Mouse (Mus musculus) midbrain, embryonic 13.5 days (tissue): Measurements from ENCODE around the gene Elovl3. TPM values are rescaled to one million over a fixed set of nuclear protein-coding genes. Genes with fewer than 3 reads are reported as not detected.

Experiments
- ATAC-seq: fragments of 200-750 bp; cut with Nextera tagmentation; 2 replicates; pipeline ENCODE4 v1.8.0; 2017; ENCODE audit warnings: mild to moderate bottlenecking, moderate TSS enrichment, moderate library complexity
- H3K27ac ChIP-seq: fragments of 300-500 bp; sonication (generic); 2 replicates; pipeline ENCODE4 v1.5.1; 2015; ENCODE audit warnings: inconsistent platforms, mild to moderate bottlenecking, moderate library complexity
- H3K27me3 ChIP-seq: fragments of 300-500 bp; sonication (generic); 2 replicates; pipeline ENCODE4 v1.6.1; 2015; ENCODE audit warnings: mild to moderate bottlenecking, inconsistent platforms
- H3K36me3 ChIP-seq: fragments of 300-500 bp; sonication (generic); 2 replicates; pipeline ENCODE4 v1.6.1; 2015; ENCODE audit warnings: mild to moderate bottlenecking, inconsistent platforms
- H3K4me1 ChIP-seq: fragments of 300-500 bp; sonication (generic); replicated peaks from 2 replicates; pipeline ENCODE4 v1.6.1; 2015; ENCODE audit warnings: inconsistent platforms
- H3K4me2 ChIP-seq: fragments of 300-500 bp; sonication (generic); replicated peaks from 2 replicates; pipeline ENCODE4 v1.6.1; 2015; ENCODE audit warnings: moderate library complexity, mild to moderate bottlenecking, inconsistent platforms
- H3K4me3 ChIP-seq: fragments of 300-500 bp; sonication (generic); replicated peaks from 2 replicates; pipeline ENCODE4 v1.5.1; 2015; ENCODE audit warnings: mild to moderate bottlenecking, inconsistent platforms
- H3K9ac ChIP-seq: fragments of 300-500 bp; sonication (generic); replicated peaks from 2 replicates; pipeline ENCODE4 v1.6.1; 2015; ENCODE audit warnings: mild to moderate bottlenecking, inconsistent platforms
- H3K9me3 ChIP-seq: fragments of 300-500 bp; sonication (generic); 2 replicates; pipeline ENCODE4 v1.6.1; 2016; ENCODE audit warnings: mild to moderate bottlenecking, inconsistent platforms
- WGBS: fragments of 180-500 bp; shearing (Covaris S2); methylation state at CpG from one replicate; pipeline ENCODE4 v1.1.7; 2015; 5-methylcytosine and 5-hydroxymethylcytosine counted together
- polyA plus RNA-seq: library from polyadenylated mRNA; unstranded; fragments of >200 nt; fragmentation: Nextera tagmentation; extraction: Ambion mirVana; gene quantifications from 2 replicates; pipeline ENCODE4 v1.2.1, GENCODE M21; 2015

The Elovl3 gene
- polyA plus RNA-seq, 1 experiment from 2014 or later, result 1.1 TPM

DNA sequence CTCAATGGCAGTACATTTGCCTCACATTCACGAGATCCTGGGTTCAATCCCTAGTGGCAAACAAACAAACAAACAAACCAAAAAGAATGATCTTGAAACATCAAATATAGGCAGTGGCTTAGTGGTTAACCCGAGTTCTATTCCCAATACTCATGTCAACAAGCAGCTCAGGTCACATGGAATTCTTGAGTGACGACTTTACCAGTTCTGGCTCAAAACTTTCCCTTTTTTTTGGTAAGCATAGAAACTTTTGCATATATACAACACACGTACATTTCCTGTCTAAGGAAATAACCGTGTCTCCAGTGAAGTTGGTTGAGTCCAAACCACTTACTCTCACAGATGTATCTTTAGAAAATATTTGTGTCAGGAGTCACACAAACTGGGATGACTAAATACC is 40.8 kb downstream of the Elovl3 start:
- no peaks in the 10 kb centered on the region for H3K4me1 ChIP-seq
- no peaks in the 10 kb centered on the region for H3K9me3 ChIP-seq
- no peak overlapping the region for H3K4me2 ChIP-seq
- peaks cover 30% of the 10 kb centered on the region for H3K36me3 ChIP-seq
- no peak overlapping the region for H3K27ac ChIP-seq
- no peaks in the 10 kb centered on the region for H3K27me3 ChIP-seq
- no peak for ATAC-seq
- no peak overlapping the region for H3K4me3 ChIP-seq
- no peak overlapping the region for H3K9ac ChIP-seq
- WGBS, result 86% methylated on average over 5 of the region's 5 CpGs

DNA sequence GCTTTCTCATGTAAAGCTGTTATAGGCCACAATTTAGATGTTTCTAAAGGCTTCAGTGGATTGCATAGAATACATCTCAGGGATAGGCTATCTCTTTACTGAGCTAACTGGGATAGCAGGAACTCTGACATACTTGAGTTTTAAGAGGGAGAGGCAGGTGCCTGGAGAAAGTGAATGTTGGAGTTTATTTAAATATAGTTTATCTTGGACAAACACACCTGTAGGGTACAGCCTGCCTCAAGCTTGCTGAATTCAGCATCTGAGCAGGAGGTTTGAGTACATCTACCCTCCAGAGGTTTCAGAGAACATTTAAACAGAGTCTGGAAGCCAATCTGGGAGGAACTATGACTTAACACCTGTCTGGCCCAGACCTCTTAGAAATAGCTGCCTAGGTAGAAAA is 43.5 kb downstream of the Elovl3 start:
- Histone ChIP-seq H3K36me3 (peaks cover 30% of the 10 kb centered on the region), H3K27me3 (no peaks in the 10 kb centered on the region), H3K4me1 (peaks cover 7% of the 10 kb centered on the region), H3K9ac (no peak overlapping the region), H3K4me3 (no peak overlapping the region), H3K4me2 (no peak overlapping the region), H3K9me3 (no peaks in the 10 kb centered on the region), H3K27ac (no peak overlapping the region)
- ATAC-seq, result no peak

DNA sequence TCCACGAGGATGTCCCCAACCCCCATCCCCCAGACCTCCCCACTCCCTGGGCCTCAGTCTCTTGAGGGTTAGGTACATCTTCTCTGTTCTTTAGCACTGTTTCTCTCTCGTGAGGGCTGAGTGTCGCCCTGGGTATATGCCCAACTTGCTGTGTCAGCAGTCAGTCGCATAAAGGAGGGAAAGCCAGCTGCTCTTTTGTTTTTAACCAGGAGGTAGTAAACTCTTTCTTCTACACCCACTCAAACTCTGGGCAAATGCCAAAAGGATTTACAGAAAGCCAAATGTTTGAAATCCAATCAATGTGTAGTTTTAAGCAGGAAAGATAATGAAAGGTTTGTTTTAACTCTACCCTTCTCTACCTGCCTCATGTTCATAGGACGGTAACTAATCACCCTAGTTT is 45.3 kb downstream of the Elovl3 start:
- no peak for ATAC-seq
- Histone ChIP-seq H3K36me3 (peaks cover 15% of the 10 kb centered on the region), H3K27me3 (no peaks in the 10 kb centered on the region), H3K9ac (no peak overlapping the region), H3K9me3 (no peaks in the 10 kb centered on the region), H3K4me3 (no peak overlapping the region), H3K4me2 (no peak overlapping the region), H3K27ac (no peak overlapping the region), H3K4me1 (peaks cover 7% of the 10 kb centered on the region)
- 60% methylated on average over 5 of the region's 5 CpGs for WGBS

DNA sequence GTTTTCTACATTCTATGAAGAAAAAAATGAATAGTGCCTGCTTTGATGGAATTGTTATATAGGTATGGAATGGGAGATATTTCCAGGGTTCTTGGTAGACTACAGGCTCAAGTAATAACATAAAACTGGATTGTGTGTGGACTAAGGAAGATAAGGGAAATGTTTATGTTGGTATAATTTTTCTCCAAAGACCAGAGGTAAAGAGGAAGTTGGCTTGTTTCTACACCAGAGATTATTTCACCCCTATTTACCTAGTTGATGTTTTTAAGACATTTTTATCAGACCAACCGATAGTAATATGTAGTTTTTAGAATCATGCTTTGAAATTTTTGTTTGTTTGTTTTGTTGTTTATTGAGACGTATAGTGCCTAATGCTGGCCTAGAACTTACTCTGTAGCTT is 48.6 kb downstream of the Elovl3 start:
- Histone ChIP-seq H3K4me3 (no peak overlapping the region), H3K9me3 (no peaks in the 10 kb centered on the region), H3K36me3 (peaks cover 9% of the 10 kb centered on the region), H3K4me1 (peaks cover 7% of the 10 kb centered on the region), H3K4me2 (no peak overlapping the region), H3K9ac (no peak overlapping the region), H3K27ac (no peak overlapping the region), H3K27me3 (no peaks in the 10 kb centered on the region)
- ATAC-seq, result no peak
- WGBS, result 97% methylated on average over 2 of the region's 2 CpGs

GRCm38 (mm10) chr19:46182241-46182640 is 50.5 kb downstream of the Elovl3 start:
- Histone ChIP-seq H3K9me3 (no peaks in the 10 kb centered on the region), H3K27ac (no peak overlapping the region), H3K4me1 (peaks cover 7% of the 10 kb centered on the region), H3K4me3 (no peak overlapping the region), H3K36me3 (peaks cover 9% of the 10 kb centered on the region), H3K4me2 (no peak overlapping the region), H3K9ac (no peak overlapping the region), H3K27me3 (no peaks in the 10 kb centered on the region)
- 91% methylated on average over 3 of the region's 3 CpGs for WGBS
- ATAC-seq, result no peak

Other genes with a start within 250 kb of the Elovl3 start
- 22.1 and 23.4 TPM in 2 replicates for gene Armh3, start 133.4 kb upstream of the Elovl3 start, polyA plus RNA-seq
- gene Hps6, start 128.4 kb upstream of the Elovl3 start, polyA plus RNA-seq, result 2.0 TPM in 2 replicates
- gene Pprc1, start 87.0 kb upstream of the Elovl3 start, polyA plus RNA-seq, result 20.5 and 21.8 TPM in 2 replicates
- 121 and 140 TPM in 2 replicates for gene Ldb1, start 86.7 kb upstream of the Elovl3 start, polyA plus RNA-seq
- 82.9 and 85.4 TPM in 2 replicates for gene Nolc1, start 56.0 kb upstream of the Elovl3 start, polyA plus RNA-seq
- 1.6 and 9.9 TPM in 2 replicates for gene Pitx3, start 16.4 kb downstream of the Elovl3 start, polyA plus RNA-seq
- gene Gbf1, start 20.6 kb downstream of the Elovl3 start, polyA plus RNA-seq, result 68.2 and 70.5 TPM in 2 replicates
- gene Nfkb2, start 172.4 kb downstream of the Elovl3 start, polyA plus RNA-seq, result 1.8 and 2.3 TPM in 2 replicates
- gene Psd, start 195.3 kb downstream of the Elovl3 start, polyA plus RNA-seq, result 61.7 and 69.0 TPM in 2 replicates
- 40.8 and 44.2 TPM in 2 replicates for gene Fbxl15, start 196.3 kb downstream of the Elovl3 start, polyA plus RNA-seq
- 290 TPM in 2 replicates for gene Cuedc2, start 206.8 kb downstream of the Elovl3 start, polyA plus RNA-seq
- gene Mfsd13a, start 209.2 kb downstream of the Elovl3 start, polyA plus RNA-seq, result 7.8 and 9.2 TPM in 2 replicates
- gene 2310034G01Rik, start 218.4 kb downstream of the Elovl3 start, polyA plus RNA-seq, result 1.7 TPM in 2 replicates